Mouse (Mus musculus): ENCODE measurements around the gene Gm48552. TPM values are rescaled to one million over a fixed set of nuclear protein-coding genes. Genes with fewer than 3 reads are reported as not detected.
A peak's percentile ranks its signal among the peaks of the same experiment; 100 is the strongest.

The Gm48552 gene
- total RNA-seq, 2 experiments from 2014 or later: 5.6 TPM; not detected in 1

DNA sequence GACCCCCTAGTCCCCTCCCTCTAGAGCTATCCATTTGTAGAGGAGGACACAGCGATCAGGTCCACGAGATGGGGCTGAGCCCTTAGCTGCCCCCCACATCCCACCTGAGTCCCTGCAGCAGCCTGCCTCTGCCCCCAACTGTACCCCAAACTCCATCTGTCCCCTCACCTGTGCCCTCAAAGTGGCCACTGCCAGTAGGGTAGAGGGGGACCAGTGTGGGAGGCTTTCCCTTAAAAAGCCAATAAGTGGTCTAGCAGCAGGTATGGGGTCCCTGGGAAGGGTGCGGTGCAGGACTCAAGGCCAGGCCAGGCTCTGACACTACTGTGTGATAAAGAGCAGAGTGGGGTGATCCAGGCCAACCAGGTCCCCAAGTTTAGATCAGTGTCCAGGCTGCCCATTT is 38.5 kb downstream of the Gm48552 start:
- ATAC-seq (replicated peaks; ENCODE audit: low FRiP score, poor library complexity, severe bottlenecking): no peak

DNA sequence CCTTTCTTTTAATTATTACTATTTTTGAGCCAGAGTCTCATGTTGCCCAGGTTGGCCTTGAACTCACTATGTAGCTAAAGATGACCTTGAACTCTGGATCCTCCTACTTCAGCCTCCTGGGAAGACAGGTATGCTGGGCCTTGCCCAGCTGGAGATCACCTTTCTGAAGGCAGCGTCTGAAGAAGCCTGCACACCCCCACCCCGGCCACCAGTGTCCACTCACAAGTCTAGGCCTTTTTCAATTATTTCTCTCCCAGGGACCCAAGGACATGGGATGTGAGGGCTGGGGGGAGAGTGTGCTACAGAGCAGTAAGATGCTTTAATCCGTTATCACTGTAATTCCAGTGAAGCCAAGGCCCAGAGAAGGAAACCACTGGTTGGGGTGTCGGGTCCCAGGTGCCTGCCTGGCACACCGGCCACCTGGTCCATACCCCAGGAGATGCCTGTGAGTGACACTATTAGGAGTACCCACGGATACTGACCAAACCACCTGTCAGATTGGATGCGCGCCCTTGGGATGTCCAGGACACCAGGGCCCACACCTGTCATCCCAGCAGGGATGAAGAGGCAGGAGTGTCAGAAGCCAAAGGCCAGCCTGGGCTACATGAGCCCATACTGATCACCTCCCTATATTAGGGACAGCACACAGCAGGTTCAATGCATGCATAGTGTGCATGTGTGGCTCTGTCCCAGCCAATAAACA is 39.1 kb downstream of the Gm48552 start:
- ATAC-seq (replicated peaks; ENCODE audit: low FRiP score, poor library complexity, severe bottlenecking): no peak

GRCm38 (mm10) chr10:81428507-81428870 is 39.7 kb downstream of the Gm48552 start:
- ATAC-seq (replicated peaks; ENCODE audit: low FRiP score, poor library complexity, severe bottlenecking): no peak

DNA sequence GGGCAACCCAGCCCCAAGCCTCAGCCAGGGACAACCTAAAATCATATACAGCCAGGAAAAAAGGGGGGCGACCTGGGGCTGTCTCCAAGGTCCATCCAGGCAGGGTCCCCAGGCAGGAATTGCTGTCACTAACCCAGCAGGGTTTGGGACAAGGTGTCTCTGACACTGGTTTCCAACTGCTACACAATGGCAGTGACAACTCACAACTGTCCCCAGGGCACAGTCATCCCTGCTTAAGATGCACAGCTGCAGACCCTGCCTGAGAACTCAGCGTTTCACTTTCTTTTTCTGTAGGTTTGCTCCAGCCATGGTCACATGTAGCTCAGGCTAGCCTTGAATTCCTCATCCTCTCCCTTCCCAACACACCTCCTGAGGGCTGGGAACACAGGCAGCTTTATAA is 40.3 kb downstream of the Gm48552 start:
- no peak for ATAC-seq (replicated peaks; ENCODE audit: low FRiP score, poor library complexity, severe bottlenecking)

GRCm38 (mm10) chr10:81429605-81430061 is 40.8 kb downstream of the Gm48552 start:
- ATAC-seq (replicated peaks; ENCODE audit: low FRiP score, poor library complexity, severe bottlenecking): peak; percentile 49

DNA sequence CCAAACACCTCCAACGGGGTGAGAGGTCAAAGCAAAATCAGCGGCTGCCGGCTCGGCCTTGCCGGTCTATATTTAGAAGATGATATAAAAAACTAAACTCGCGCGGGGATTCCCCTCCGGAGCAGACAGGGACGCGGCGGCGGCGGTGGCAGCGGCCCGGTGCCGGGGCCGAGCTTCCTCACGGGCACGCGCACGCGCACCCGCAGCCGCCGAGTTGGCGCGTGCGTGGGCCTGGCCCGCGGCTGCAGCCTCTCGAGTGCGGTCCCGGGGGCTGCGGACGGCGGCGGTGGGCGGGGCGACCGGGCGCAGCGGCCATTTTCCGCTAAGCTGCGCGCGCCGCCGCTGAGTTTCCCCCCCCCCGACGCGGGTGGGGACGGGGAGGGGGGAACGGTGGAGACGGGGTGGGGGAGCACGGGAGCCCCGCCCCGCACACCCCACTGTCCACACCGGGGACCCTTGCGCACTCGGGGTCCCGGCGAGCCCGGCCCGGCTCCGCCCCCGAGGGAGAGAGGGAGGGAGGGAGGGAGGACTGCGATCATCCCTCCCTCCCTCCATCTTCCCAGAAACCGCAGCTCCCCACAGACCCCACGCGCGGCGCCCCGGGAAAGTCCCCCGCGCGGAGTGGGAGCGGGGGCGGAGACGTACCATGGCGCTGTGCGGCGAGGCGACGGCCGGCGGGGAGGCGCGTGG is 41.5 kb downstream of the Gm48552 start:
- ATAC-seq (replicated peaks; ENCODE audit: low FRiP score, poor library complexity, severe bottlenecking): no peak

DNA sequence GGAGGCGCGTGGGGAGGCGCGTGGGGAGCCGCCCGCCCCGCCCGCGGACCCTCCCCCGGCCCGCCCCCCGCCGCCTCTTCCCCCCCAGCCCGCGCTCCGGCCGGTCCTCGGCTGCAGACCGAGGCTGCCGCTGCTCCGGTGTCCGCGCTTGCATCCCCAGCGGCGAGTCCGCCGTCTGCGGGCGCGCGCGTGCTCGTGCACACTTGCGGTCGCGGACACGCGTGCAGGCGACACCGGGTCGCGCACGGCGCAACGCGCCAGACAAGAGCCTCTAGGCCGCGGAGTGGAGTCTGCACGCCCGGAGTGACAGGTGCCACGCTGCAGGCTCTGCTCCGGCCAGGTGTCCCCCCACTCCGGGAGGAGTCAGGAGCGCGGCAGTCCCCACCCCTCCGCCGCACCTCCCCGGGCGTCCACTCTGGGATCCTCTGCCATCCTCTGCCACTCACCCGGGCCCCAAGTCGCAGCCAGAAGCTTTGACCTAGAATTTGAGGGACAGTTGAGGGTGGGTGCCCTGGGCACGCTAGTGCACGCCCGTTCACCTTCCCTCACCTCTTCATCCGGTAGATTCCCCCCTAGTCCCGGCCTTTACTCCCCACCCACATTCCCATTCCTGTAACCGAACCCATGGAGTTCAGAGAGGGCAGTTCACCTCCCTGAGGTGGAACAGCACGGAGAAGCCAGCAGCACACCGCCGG is 42.2 kb downstream of the Gm48552 start:
- ATAC-seq (replicated peaks; ENCODE audit: low FRiP score, poor library complexity, severe bottlenecking): no peak

DNA sequence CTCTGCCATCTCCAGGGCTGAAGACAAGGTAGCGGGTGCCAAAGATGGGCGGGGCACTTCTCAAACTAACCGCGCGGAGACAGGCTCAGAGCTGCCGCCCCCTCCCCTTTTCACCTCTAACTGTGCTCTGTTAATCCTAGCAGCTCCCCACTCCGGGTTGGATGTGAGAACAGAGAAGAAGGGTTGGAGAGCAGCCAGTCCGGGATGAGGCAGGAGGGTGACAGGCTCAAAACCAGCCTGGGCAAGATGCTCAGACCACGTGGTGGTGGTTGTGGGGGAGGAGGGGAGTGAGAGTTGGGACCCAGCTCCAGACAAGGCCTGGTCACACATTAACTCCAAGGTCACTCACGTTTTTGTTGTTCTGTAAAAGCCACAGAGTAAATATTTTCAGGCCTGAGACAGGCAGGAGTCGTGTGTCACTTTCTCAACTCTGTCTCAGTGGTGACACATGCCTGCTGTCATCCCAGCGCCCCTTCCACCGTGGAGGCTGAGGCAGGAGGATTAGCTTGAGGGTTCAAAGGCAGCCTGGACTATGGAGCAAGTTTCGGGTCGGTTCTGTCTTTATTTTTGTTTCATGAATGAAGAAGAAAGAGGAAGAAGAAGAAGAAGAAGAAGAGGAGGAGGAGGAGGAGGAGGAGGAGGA is 42.8 kb downstream of the Gm48552 start:
- ATAC-seq (replicated peaks; ENCODE audit: low FRiP score, poor library complexity, severe bottlenecking): no peak

DNA sequence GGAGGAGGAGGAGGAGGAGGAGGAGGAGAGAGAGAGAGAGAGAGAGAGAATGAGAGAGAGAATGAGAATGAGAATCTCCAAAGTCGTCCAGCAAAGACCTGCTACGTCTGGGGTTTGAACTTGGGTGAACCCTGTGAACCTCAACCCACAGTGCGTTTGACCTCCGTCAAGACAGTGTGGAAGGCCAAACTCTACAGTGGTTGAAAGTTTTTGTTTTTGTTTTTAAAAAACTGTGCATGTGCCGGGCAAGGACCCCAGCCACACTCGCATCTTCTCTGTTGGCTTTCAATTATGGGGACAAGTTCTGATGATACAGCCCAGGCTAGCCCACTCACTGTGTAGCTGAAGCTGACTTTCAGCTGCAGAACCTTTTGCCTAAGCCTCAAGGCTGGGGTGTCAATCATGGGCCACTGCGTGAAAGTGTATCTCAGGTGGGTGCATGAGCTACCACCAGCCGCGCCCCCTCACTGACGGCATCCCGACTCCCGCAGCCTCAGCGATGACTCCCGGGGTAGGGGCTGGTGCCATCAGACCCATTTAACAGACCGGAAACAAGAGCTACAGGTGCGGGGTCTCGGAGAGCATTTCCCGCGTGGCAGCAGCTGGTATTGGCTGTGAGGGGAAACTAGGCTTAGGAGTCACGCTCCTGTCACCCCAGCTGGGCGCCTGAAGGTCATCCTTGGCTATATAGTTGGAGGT is 43.5 kb downstream of the Gm48552 start:
- peak; percentile 15 for ATAC-seq (replicated peaks; ENCODE audit: low FRiP score, poor library complexity, severe bottlenecking)

DNA sequence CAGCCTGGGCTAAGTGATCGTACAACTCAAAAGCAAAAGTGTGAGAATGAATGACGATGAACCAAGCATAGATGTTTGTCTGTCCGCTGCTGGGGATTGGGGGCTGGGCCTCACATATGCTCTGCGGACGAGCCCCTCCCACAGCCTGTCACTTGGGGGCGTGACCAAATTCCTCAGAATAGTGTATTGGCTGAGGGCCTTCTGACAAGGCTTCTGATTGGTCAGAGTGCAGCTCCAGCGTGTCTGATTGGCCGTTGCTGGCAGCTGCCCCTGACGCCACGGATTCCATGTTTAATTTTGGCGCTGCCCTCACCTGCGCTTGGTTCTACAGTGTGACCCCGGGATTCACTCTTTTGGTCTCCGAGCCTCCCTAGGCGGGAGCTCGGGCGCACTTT is 44.1 kb downstream of the Gm48552 start:
- peak; percentile 84 for ATAC-seq (replicated peaks; ENCODE audit: low FRiP score, poor library complexity, severe bottlenecking)

DNA sequence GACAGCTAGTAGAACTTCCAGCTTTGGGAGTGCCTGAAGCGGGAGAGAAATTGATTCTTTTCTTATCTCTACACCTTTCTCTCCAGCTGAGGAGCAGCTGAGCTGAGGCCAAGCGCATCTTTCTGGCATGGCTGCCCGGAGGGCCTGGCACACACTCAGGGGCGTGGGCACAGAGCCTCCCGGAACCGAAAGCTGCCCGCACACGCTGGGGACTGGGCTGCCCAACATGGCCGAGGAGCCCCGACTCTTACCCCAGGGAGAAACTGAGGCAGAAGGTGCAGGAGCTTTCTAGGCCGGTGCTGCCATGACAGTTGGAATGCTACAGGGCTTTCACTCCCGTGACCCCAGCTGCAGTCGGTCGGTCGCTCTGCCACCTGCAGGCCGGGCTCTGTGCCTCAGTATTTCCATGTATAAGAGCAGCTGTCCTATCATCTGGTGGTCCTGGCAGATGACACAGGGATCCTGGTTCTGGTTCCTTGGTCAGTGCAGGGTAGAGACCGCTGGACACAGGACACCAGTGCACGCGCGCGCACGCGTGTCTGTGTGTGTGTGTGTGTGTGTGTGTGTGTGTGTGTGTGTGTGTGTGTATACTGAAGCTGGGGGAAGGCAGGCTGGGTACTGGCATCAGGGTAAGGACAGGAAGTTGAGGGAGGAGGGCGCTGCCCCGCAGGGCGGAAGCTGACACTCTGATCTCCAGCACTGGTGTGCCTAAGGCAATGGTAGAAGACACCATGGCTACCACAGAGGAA is 44.9 kb downstream of the Gm48552 start:
- ATAC-seq (replicated peaks; ENCODE audit: low FRiP score, poor library complexity, severe bottlenecking): 0 out of 2 replicates have a peak, but pooled peaks have one; percentile 18

DNA sequence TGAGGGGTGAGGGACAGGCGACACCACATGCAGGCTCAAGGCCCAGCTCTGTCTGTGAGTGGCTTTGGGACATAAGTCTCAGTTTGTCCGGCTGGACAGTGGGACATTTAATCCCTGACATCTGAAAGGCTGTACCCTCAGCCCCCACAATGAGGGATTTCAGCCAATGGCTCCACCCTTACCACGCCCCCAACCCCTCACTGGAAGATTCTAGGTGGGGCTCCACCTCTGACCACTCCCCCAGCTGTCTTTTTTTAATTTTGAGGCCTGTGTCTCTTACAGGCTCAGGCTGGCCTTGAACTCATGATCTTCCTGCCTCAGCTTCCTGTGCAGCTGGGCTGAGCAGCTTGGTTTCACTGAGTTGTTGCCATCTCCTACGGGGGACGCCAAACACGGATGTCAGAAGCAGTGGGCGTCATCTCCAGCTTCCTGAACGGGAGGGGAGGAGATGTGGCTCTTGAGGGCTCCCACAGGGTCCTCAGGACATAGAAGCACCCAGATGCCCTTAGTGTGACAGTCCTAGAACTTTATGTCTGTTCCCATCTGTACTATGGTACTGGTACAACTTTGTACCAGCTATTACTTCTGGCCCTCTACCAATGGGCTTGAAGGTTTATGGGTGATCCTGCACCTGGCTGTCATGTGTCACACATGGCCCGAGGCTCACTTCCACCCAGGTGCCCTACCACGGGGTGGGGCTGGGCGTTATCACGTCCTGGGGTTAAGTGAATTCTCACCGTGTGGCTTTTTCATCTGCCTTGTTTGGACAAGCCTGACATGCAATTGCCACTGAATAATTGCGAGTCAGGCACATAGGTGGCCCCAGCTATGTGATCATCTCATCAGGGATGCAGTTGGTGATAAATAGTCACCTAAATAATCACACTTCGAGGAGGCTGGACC is 45.8 kb downstream of the Gm48552 start:
- ATAC-seq (replicated peaks; ENCODE audit: low FRiP score, poor library complexity, severe bottlenecking): no peak

GRCm38 (mm10) chr10:81435436-81435835 is 46.6 kb downstream of the Gm48552 start:
- no peak for ATAC-seq (replicated peaks; ENCODE audit: low FRiP score, poor library complexity, severe bottlenecking)

Other genes with a start within 250 kb of the Gm48552 start
Only the 30 nearest of the 34 such genes appear.
- gene Eef2, start 212.4 kb upstream of the Gm48552 start, total RNA-seq (2015; ENCODE audit: low replicate concordance): 227 and 267 TPM in 2 replicates
- gene Eef2, start 212.4 kb upstream of the Gm48552 start, total RNA-seq (2017; ENCODE audit: low replicate concordance): 388 and 458 TPM in 2 replicates
- 3.3 and 7.3 TPM in 2 replicates for gene Dapk3, start 206.0 kb upstream of the Gm48552 start, total RNA-seq (2015; ENCODE audit: low replicate concordance)
- 10.8 and 11.8 TPM in 2 replicates for gene Dapk3, start 206.0 kb upstream of the Gm48552 start, total RNA-seq (2017; ENCODE audit: low replicate concordance)
- gene 4930442H23Rik, start 205.2 kb upstream of the Gm48552 start, total RNA-seq (2015; ENCODE audit: low replicate concordance): not detected in 2 replicates
- not detected in 2 replicates for gene 4930442H23Rik, start 205.2 kb upstream of the Gm48552 start, total RNA-seq (2017; ENCODE audit: low replicate concordance)
- not detected in 2 replicates for gene Nmrk2, start 187.0 kb upstream of the Gm48552 start, total RNA-seq (2015; ENCODE audit: low replicate concordance)
- gene Nmrk2, start 187.0 kb upstream of the Gm48552 start, total RNA-seq (2017; ENCODE audit: low replicate concordance): not detected in 2 replicates
- gene Atcay, start 158.2 kb upstream of the Gm48552 start, total RNA-seq (2015; ENCODE audit: low replicate concordance): not detected in 2 replicates
- gene Atcay, start 158.2 kb upstream of the Gm48552 start, total RNA-seq (2017; ENCODE audit: low replicate concordance): not detected in 2 replicates
- gene Zfr2, start 155.8 kb upstream of the Gm48552 start, total RNA-seq (2015; ENCODE audit: low replicate concordance): not detected in 2 replicates
- gene Zfr2, start 155.8 kb upstream of the Gm48552 start, total RNA-seq (2017; ENCODE audit: low replicate concordance): not detected in 2 replicates
- gene Matk, start 136.1 kb upstream of the Gm48552 start, total RNA-seq (2015; ENCODE audit: low replicate concordance): 0.42 and 0.96 TPM in 2 replicates
- gene Matk, start 136.1 kb upstream of the Gm48552 start, total RNA-seq (2017; ENCODE audit: low replicate concordance): 4.3 TPM in 2 replicates
- gene Mrpl54, start 122.1 kb upstream of the Gm48552 start, total RNA-seq (2015; ENCODE audit: low replicate concordance): 6.3 and 56.3 TPM in 2 replicates
- gene Mrpl54, start 122.1 kb upstream of the Gm48552 start, total RNA-seq (2017; ENCODE audit: low replicate concordance): 23.1 and 36.6 TPM in 2 replicates
- 3.3 and 4.4 TPM in 2 replicates for gene Apba3, start 122.0 kb upstream of the Gm48552 start, total RNA-seq (2015; ENCODE audit: low replicate concordance)
- 4.3 and 10.8 TPM in 2 replicates for gene Apba3, start 122.0 kb upstream of the Gm48552 start, total RNA-seq (2017; ENCODE audit: low replicate concordance)
- gene Tjp3, start 97.4 kb upstream of the Gm48552 start, total RNA-seq (2015; ENCODE audit: low replicate concordance): 3.3 TPM in 1 of 2 replicates, not detected in the other
- gene Tjp3, start 97.4 kb upstream of the Gm48552 start, total RNA-seq (2017; ENCODE audit: low replicate concordance): 0.60 and 1.7 TPM in 2 replicates
- 9.6 and 11.3 TPM in 2 replicates for gene Pip5k1c, start 96.0 kb upstream of the Gm48552 start, total RNA-seq (2015; ENCODE audit: low replicate concordance)
- 10.8 and 11.3 TPM in 2 replicates for gene Pip5k1c, start 96.0 kb upstream of the Gm48552 start, total RNA-seq (2017; ENCODE audit: low replicate concordance)
- gene Cactin, start 67.9 kb upstream of the Gm48552 start, total RNA-seq (2015; ENCODE audit: low replicate concordance): 5.6 and 6.1 TPM in 2 replicates
- gene Cactin, start 67.9 kb upstream of the Gm48552 start, total RNA-seq (2017; ENCODE audit: low replicate concordance): 18.0 and 27.7 TPM in 2 replicates
- gene Tbxa2r, start 60.3 kb upstream of the Gm48552 start, total RNA-seq (2015; ENCODE audit: low replicate concordance): not detected in 2 replicates
- not detected in 2 replicates for gene Tbxa2r, start 60.3 kb upstream of the Gm48552 start, total RNA-seq (2017; ENCODE audit: low replicate concordance)
- not detected in 2 replicates for gene Gipc3, start 45.7 kb upstream of the Gm48552 start, total RNA-seq (2015; ENCODE audit: low replicate concordance)
- gene Gipc3, start 45.7 kb upstream of the Gm48552 start, total RNA-seq (2017; ENCODE audit: low replicate concordance): not detected in 2 replicates
- gene Hmg20b, start 38.5 kb upstream of the Gm48552 start, total RNA-seq (2015; ENCODE audit: low replicate concordance): 9.2 and 14.6 TPM in 2 replicates
- gene Hmg20b, start 38.5 kb upstream of the Gm48552 start, total RNA-seq (2017; ENCODE audit: low replicate concordance): 14.1 and 30.2 TPM in 2 replicates
- gene Mfsd12, start 31.5 kb upstream of the Gm48552 start, total RNA-seq (2015; ENCODE audit: low replicate concordance): 1.9 and 2.5 TPM in 2 replicates
- 8.7 and 10.6 TPM in 2 replicates for gene Mfsd12, start 31.5 kb upstream of the Gm48552 start, total RNA-seq (2017; ENCODE audit: low replicate concordance)
- gene 4930404N11Rik, start 23.2 kb upstream of the Gm48552 start, total RNA-seq (2015; ENCODE audit: low replicate concordance): 15.6 and 27.0 TPM in 2 replicates
- gene 4930404N11Rik, start 23.2 kb upstream of the Gm48552 start, total RNA-seq (2017; ENCODE audit: low replicate concordance): 35.7 and 41.5 TPM in 2 replicates
- 286 and 325 TPM in 2 replicates for gene Fzr1, start 10.5 kb upstream of the Gm48552 start, total RNA-seq (2015; ENCODE audit: low replicate concordance)
- 463 and 486 TPM in 2 replicates for gene Fzr1, start 10.5 kb upstream of the Gm48552 start, total RNA-seq (2017; ENCODE audit: low replicate concordance)
- gene Dohh, start 4.6 kb upstream of the Gm48552 start, total RNA-seq (2015; ENCODE audit: low replicate concordance): 10.4 and 11.7 TPM in 2 replicates
- gene Dohh, start 4.6 kb upstream of the Gm48552 start, total RNA-seq (2017; ENCODE audit: low replicate concordance): 32.5 and 33.7 TPM in 2 replicates
- 2.5 and 3.7 TPM in 2 replicates for gene Gm48551, start 4.5 kb upstream of the Gm48552 start, total RNA-seq (2015; ENCODE audit: low replicate concordance)
- gene Gm48551, start 4.5 kb upstream of the Gm48552 start, total RNA-seq (2017; ENCODE audit: low replicate concordance): 1.3 TPM in 1 of 2 replicates, not detected in the other
- gene Smim24, start 4.0 kb downstream of the Gm48552 start, total RNA-seq (2015; ENCODE audit: low replicate concordance): 5.4 TPM in 1 of 2 replicates, not detected in the other
- gene Smim24, start 4.0 kb downstream of the Gm48552 start, total RNA-seq (2017; ENCODE audit: low replicate concordance): 1.8 and 3.8 TPM in 2 replicates
- 13.4 and 23.8 TPM in 2 replicates for gene Nfic, start 66.6 kb downstream of the Gm48552 start, total RNA-seq (2015; ENCODE audit: low replicate concordance)
- 0.84 and 8.2 TPM in 2 replicates for gene Nfic, start 66.6 kb downstream of the Gm48552 start, total RNA-seq (2017; ENCODE audit: low replicate concordance)
- not detected in 2 replicates for gene Celf5, start 93.7 kb downstream of the Gm48552 start, total RNA-seq (2015; ENCODE audit: low replicate concordance)
- 0.68 TPM in 1 of 2 replicates, not detected in the other for gene Celf5, start 93.7 kb downstream of the Gm48552 start, total RNA-seq (2017; ENCODE audit: low replicate concordance)
- 8.1 and 46.4 TPM in 2 replicates for gene Ncln, start 107.4 kb downstream of the Gm48552 start, total RNA-seq (2015; ENCODE audit: low replicate concordance)
- 10.8 and 12.8 TPM in 2 replicates for gene Ncln, start 107.4 kb downstream of the Gm48552 start, total RNA-seq (2017; ENCODE audit: low replicate concordance)
- 2.9 and 4.6 TPM in 2 replicates for gene S1pr4, start 111.1 kb downstream of the Gm48552 start, total RNA-seq (2015; ENCODE audit: low replicate concordance)
- gene S1pr4, start 111.1 kb downstream of the Gm48552 start, total RNA-seq (2017; ENCODE audit: low replicate concordance): 2.1 and 6.0 TPM in 2 replicates
- 2.1 and 12.1 TPM in 2 replicates for gene Gna15, start 135.2 kb downstream of the Gm48552 start, total RNA-seq (2015; ENCODE audit: low replicate concordance)
- 6.3 and 14.8 TPM in 2 replicates for gene Gna15, start 135.2 kb downstream of the Gm48552 start, total RNA-seq (2017; ENCODE audit: low replicate concordance)
- 1.9 and 2.1 TPM in 2 replicates for gene Gna11, start 156.2 kb downstream of the Gm48552 start, total RNA-seq (2015; ENCODE audit: low replicate concordance)
- gene Gna11, start 156.2 kb downstream of the Gm48552 start, total RNA-seq (2017; ENCODE audit: low replicate concordance): 5.9 and 10.9 TPM in 2 replicates
- gene Aes, start 170.5 kb downstream of the Gm48552 start, total RNA-seq (2015; ENCODE audit: low replicate concordance): 68.5 and 77.8 TPM in 2 replicates
- 31.4 and 81.9 TPM in 2 replicates for gene Aes, start 170.5 kb downstream of the Gm48552 start, total RNA-seq (2017; ENCODE audit: low replicate concordance)
- not detected in 2 replicates for gene Tle2, start 185.6 kb downstream of the Gm48552 start, total RNA-seq (2015; ENCODE audit: low replicate concordance)
- not detected in 2 replicates for gene Tle2, start 185.6 kb downstream of the Gm48552 start, total RNA-seq (2017; ENCODE audit: low replicate concordance)
- gene Tle6, start 212.1 kb downstream of the Gm48552 start, total RNA-seq (2015; ENCODE audit: low replicate concordance): 1.7 and 2.7 TPM in 2 replicates
- not detected in 2 replicates for gene Tle6, start 212.1 kb downstream of the Gm48552 start, total RNA-seq (2017; ENCODE audit: low replicate concordance)

Data from erythroblast, adult 5-6 weeks (primary cell).